Mouse (Mus musculus): ENCODE data around the gene Ptgr1.

Ptgr1 gene

DNA sequence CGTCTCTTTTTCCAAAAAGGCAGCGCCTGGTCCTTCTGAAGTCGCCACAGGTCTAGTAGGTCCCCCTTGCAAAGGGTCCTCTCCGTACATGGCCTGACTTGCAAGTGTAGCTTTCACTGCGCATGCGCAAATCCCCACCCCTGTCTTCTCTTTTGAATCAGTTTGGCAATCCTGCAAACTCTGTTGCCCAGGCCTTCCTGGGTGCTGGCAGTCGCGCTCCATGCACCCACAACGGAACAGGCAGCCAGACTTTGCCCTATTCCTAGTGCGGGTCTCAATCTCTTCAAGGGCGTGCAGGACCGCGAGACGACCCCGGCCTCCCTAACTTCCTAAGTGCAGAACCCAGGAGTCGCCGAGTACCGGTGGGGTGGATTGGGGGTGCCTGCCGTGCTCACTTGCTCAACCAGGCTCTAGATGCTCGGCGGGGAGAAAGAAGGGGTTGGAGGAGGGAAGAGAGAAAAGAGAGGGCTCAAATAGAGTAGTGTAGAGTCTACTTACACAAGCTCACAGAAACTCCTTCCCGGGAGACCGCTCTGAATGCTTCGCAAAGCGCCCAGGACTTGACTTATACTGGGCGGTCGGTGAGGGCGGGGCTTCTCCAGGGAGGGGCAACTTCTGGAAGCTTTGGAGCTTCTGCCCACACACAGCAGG, at the start of gene Ptgr1:
Gene Ptgr1, minus strand, starts transcription at position 580 of the 651 bp plus-strand sequence.
- DNase-seq, result peak; percentile 61

DNA sequence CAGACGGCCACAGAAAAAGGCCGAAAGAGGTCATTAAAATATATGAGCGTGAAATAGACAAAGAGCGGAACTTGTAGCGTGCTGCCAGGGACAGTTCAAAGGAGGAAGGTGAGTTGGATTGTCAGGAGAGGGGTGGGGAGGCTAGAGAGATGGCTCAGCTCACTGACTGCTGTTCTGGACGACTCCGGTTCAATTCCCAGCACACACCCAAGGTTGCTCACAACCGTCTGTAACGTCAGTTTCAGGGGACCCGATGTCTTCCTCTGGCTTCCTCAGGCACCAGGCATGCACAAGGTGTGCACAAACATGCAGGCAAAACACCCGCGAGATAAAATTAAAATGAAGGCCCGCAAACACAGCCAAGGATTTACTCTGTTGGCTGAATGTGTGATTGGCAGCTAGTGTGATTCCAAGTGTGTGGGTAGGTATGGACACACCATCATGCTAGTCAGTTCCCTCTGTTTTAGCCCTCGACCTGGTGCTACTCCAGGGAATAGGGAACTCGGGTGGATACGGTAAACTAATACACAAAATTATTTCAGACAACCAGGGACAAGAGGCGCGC, 48.9 kb upstream of the Ptgr1 start:
- DNase-seq, result peak; percentile 20

DNA sequence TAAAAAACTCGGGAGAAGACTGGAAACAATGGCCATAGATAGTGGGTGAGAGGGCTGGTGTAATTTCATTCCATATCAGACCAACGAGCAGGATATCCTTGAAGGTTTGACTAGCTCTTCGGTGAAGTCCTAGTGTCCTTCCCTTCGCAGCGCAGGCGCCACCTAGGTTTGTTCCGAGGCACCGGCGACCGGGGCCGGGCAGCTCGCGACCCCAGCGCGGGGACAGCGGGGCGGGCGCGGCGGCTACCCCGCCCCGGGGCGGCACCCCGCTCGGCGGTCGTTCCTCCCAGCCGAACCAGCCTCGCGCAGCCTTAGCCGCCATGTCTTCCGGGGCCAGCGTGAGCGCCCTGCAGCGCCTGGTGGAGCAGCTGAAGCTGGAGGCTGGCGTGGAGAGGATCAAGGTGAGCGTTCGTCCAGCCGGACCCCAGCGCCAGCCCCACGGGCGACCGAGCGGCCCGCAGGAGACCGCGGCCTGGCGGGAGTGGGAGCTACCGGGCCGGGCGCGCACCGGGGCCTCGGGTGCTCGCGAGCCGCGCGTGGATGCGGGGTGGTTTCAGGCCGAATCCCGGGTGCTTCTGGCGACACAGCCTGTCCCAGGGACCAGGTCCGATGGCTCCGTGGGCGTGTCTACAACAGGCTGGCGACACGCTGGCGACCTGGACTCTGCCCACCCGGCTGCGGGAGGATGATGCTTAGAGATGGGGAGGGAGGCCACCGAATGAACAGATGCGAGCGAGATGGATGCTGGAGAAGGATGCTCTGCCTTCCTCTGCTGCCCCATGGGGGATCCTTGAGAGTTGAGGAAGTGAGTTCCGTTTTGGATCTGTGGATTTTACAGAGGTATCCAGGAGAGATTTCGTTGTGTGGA, 48.2 kb upstream of the Ptgr1 start, which contains the start of gene Gng10:
Gene Gng10, plus strand, starts transcription at position 171 of the 868 bp plus-strand sequence.
- DNase-seq, result peak; percentile 64

DNA sequence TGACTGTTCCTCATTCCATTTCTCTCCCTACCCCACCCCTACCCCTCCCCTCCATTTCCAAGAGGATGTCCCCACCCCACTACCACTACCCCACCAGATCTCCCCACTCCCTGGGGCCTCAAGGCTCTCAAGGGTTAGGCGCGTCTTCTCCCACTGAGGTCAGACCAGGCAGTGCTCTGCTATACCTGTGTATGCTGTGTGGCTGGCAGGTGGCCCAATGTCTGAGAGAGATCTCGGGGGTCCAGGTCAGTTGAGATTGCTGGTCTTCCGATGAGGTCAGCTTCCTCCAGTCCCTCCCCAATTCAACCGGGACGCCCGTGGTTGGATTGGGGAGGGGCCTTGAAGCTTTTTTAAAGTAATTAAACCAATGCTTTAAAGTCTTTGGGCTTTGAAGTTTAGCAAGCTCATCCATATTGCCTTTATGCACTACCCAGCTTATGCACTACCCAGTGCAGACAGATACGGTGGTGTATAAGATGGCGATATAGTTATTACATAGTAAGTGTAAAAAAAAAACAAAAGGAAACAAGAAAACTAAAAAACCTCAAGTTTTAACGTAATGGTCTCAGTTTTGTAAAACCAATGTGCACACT, 47.5 kb upstream of the Ptgr1 start:
- peak; percentile 47 for DNase-seq

DNA sequence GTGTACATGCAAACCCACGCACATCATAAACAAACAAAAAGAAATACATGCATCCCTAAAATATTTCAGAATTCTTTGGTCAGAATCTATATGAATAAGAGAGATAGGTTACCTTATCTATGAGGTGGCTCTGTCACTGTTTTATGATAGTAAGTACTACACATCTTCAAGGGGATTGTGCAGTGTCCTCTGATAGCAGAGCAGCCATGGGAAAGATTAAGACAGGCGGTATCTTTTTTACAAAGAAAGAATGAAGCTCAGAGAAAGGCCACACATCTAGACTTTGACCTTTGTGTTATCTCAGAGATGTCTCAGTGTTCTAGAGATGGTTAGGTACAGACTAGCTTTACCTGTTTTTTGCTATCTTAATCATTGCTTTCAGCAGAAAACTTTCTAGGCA, 30.0 kb upstream of the Ptgr1 start:
- DNase-seq, result no peak

DNA sequence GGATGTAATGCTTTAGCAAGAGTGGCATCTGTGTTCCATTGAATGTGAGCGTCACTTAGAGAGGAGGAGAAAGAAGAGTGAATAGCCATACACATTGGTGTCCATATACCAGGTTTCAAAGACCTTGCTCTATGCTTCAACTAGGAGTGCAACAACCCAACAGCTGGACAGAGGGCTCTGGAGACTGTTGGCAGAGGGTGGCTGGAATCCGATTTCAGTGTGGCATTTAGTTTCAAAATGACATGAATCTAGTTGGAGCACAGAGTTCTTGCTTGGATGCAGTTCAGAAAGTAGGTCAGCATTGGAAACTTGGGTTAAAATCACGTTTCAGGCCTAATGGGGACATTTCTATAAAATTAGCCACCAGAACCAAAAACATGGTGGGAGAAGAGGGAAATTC, 28.3 kb upstream of the Ptgr1 start:
- DNase-seq, result no peak

DNA sequence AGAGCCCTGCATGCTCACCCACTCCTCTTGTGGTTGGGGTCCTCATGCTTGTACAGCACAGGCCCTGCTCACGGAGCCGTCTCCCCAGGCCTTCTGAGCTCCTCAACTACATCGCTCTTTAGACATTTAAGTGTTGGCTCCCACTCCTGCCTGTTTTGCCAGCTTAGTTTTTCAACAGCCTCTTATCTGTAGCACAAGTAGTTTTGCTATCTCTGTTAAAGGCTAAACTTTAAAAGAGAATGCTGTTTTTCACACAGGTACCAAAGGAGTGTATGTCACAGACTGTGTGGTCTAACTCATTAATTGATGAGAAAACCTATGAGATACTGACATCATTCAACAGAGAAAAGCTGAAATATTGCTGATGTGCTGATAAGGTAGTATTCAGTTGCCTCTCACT, 24.5 kb upstream of the Ptgr1 start:
- no peak for DNase-seq

DNA sequence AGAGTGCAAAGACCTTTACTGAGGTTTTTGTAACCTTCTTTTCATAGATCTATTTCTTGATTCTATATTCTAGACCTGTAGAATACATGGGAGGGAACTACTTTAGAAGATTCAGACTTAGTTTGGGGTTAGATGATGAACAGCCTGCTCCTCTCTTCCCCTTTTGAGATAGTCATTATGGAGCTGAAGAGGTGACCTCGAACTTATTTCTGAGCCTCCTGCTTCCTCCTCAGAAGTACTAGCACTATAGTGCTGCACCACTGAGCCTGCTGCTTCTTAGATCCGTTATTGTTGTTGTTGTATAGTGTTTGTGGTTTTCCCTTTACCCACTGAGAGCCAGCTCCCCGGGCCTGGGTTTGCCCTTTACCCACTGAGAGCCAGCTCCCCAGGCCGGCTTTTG, 22.8 kb upstream of the Ptgr1 start:
- no peak for DNase-seq

DNA sequence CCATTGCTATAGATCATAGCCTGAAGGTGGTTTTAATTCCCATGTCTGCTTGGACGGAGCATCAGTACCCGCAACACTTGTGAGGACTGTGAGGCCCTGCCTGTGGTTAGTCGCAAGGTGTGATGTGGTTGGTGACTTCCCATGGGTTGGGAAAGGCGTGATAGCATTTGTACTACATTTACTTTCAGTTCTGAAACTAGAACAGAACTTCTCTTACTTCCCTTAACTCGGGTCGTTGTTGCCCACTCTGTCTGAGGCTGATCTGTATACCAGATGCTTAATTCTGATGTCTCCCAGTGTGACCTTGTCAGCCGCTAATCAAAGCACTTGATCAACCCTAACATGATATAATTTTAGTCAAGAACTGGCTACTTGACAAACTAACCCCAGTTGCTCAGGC, 22.3 kb upstream of the Ptgr1 start:
- DNase-seq, result no peak

DNA sequence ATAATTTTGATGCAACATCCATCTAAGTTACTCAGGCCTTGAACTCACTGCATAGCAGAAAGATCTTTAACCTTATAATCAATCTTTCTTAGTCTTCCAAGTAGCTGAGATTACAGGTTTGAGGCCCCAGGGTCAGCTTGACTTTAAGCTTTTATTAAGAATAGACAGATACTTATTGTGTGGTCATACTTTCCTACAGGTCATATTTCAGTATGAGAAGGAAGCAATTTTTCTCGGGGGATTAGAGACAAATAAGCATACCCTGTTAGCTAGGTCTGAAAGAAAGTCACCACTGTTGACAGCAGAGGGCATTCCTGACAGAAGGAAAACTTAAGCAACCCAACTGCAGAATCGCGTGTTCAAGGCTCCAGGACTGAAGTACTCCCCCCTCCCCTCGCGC, 21.1 kb upstream of the Ptgr1 start:
- DNase-seq, result no peak

DNA sequence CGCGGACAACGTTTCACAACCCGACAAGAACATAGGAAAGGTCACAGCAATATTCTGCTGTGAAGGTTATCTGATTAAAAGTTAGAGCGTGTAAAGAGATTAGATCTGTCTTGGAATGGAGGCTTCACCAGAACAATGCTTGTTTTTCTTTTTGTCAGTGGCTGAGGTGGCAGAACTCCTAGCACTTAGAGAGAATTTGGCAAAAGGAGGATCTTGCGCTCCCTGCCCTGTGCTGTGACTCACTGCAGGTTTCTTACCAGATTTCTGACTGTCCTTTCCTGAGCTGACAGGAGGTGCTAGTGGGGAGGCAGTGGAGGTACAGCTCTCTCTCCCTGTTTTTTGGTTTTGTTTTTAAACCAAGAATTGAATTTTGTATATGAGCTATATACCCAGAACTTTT, 20.1 kb upstream of the Ptgr1 start:
- no peak for DNase-seq

DNA sequence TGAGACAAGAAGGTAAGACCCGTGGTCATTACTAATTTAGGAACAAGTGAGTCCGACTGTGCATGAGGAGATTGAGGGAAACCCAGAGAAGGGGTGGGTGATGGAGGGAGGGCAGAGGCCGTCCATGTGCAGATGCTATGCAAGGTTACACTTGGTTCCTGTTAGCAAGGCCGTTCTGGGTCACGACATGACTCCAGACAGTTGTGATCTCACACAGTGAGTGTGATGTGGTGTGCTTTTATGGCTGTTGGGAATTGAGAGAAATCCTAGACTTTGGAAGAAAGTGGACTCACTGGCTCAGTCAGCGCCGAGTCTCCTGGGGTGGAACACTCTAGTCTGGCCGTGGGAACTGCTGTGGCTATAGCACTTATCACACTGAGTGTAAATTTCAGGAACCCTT, 19.3 kb upstream of the Ptgr1 start:
- no peak for DNase-seq

DNA sequence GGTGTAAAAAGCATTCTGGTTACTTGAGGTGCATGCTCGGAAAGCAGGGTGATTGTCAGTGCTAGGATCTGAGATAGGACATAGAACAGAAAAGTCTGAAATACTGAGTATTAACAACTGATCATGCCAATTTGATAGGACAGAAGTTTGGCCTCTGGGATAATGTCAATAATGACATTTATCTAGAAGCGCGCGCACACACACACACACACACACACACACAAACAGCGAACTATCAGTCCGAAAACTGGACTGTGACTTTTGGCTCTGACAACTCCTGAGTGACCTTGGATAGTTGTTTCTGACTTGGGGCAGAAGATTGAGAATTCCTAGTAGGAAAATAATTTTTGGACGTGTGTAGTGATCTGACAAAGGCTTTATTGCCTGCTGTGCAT, 16.9 kb upstream of the Ptgr1 start:
- no peak for DNase-seq

DNA sequence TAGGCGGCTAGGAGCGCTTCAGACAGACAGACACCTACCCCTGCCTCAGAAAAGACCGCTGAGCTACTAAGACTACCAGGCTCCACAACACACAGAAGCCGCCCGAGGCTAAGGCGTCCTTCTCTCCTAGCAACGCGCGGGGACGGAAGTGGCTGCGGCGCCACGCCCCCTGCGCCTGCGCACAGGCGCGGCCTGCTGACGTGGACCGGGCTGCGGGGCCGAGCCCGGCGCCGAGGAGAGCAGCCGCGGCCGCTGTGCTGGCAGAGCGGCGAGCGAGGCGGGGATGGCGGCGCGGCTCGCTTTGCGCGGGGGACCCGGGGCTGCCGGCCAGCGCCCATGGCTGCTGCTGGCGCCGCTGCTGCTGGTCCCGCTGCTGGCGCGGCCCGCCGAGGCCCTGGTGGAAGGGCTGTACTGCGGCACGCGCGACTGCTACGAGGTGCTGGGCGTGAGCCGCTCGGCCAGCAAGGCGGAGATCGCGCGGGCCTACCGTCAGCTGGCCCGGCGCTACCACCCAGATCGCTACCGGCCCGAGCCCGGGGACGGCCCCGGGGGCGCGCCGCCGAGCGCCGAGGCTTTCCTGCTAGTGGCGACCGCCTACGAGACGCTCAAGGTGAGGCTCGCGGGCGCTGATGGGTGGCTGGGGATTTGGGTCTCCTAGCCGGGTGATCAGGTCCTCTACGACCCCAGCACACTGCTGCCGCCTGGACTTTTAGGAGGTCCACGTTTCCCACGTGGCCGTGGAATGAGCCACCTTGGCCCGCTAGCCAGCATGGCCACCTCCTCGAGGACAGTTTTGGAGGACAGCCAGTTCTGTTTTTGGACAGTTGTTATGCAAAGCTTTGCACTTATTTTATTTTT, 16.3 kb upstream of the Ptgr1 start, which contains the start of gene Gm20503:
Gene Gm20503, plus strand, starts transcription at position 263 of the 858 bp plus-strand sequence.
- peak; percentile 92 for DNase-seq

DNA sequence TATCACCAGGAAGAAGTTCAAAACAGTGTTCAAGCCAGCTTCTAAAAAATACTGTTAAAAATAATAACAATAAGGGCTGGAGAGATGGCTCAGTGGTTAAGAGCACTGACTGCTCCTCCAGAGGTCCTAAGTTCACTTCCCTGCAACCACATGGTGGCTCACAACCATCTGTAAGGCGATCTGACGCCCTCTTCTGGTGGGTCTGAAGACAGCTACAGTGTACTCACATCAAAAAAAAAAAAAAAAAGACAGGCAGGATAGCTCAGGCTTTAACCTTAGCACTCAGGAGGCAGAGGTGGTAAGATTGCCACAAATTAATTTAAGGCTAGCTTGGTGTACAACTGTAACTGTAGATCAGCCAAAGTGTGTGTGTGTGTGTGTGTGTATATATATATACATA, 13.7 kb upstream of the Ptgr1 start:
- DNase-seq, result no peak

DNA sequence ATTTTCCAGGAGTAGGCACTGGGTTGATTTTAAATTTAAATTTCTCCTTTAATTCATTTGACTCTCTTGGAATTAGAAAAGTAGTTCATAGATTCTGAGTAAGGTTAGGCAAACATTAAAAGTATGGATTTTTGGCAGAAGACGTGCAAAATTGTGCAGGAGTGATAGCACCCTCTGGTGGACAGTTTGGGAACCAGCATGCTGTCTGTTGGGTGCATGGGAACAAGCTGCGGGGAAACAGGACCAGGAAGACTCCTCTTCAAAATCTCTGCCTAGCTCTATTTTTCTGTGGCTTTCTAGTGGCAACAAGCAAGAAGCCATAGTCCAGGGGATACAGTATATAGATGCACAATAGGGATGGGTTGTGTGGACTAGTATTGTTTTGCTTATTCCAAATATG, 12.8 kb upstream of the Ptgr1 start:
- peak; percentile 49 for DNase-seq

DNA sequence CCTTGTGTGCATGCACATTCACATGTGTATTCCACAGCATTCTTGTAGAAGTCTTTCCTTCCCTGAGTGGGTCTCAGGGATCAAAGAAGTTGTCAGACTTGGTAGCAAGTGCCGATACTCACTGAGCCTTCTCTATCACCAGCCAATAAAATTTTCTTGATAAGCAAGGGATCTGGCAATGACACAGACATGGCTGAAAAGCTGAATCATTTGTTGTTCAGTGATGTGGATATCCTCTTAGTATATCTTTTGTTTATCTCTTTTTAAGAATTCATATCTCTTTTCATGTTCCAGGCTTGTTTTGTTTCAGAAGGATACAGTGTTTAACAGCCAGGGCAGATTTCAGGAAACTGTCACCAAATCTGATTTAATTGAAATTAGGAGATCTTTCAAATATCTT, 11.8 kb upstream of the Ptgr1 start:
- DNase-seq, result no peak

DNA sequence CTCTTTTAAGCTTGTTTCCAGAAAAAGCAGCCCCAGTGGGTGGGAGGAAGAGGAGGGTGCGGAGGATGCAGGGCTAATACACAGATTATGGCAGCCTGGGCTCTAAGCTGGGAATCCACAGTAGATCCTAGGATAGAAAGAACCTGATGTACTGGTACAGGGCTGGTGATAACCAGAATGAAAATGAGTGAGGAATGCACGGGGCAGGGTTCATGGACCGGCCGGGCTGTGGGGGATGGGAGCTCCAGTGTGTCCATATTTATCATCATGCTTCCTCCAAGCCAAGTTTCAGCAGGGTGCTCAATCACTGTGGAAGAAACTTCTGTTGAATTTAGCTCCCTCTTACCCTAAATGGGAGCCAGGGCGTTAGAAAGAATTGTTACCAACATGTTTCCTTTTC, 10.2 kb upstream of the Ptgr1 start:
- DNase-seq, result no peak

DNA sequence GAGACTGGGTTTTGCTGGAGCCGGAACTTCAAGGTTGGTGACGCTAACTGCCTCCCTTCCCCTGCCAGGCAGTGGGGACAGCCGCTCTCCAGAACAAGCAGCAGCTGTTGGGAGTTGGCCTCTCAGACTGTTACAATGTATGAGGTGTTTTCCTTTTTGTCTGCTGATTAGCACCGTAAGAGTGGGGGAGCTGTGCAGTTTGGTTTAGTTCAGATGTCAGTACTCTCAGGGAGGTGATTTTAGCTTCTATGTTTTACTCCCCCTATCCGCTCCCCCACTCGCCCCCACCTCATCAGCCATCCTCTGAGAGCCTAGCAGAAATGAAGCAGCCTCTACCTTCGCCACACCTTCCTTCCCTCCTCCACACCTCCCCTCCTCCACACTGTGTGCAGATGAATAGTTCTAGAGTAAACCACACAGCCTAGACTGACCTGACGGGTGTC, 8.4 kb upstream of the Ptgr1 start:
- DNase-seq, result no peak

DNA sequence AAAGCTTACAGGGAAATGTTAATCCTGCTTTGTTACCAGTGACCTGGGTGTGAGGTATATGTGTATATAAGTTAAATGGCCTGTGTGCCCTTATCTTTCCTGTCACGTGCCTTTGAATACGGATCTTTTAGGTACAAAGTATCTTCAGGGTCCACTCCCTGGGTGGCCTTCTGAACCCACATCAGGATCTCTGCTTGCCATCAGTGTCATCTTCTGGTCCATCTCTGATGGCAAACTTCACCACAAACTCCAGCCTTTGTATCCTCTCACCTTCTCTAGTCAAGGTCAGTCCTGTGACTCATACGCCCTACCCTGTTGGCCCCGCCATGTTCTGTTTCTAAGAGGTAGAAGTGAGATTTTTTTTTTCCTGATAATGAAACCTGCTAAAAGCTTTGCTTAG, 7.8 kb upstream of the Ptgr1 start, which contains the start of gene Dnajc25:
Gene Dnajc25, plus strand, starts transcription at position 301 of the 400 bp plus-strand sequence.
- no peak for DNase-seq

DNA sequence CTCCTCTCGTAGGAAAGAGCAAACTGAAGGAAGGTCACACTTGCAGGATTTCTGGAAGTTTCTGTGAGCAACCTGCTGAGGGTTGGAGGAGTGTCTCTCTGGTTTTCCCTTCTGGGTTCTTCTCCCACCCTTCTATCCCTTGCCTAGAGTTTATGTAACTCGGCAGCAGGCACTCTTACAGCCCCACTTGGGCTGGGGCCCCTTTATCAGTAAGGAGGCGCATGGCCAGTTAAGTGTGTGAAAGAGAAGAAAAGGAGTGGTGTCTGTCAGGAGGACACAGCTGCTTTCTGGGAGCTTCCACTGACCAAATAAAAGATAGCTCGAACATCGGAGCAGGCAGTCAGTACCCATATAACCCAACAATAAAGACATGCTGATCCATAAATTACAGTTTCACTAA, 5.3 kb upstream of the Ptgr1 start:
- no peak for DNase-seq

Data from cerebellum, adult 11-12 months (tissue).